Mouse (Mus musculus) forebrain, embryonic 11.5 days (tissue): Measurements from ENCODE around the gene Nkapl. TPM values are rescaled to one million over a fixed set of nuclear protein-coding genes. Genes with fewer than 3 reads are reported as not detected.
"Not testable (repeated sequence)": the region's sequence is repeated elsewhere in the genome, so short reads cannot be mapped to it uniquely, and the experiment has no call there.

Experiments
- ATAC-seq: fragments of 200-750 bp; cut with Nextera tagmentation; replicated peaks from 2 replicates; pipeline ENCODE4 v1.8.0; 2017; ENCODE audit warnings: moderate TSS enrichment; ENCODE audit not compliant: low FRiP score
- DNase-seq: peaks from one replicate; pipeline ENCODE4 v3.0.0-alpha.2; 2017; ENCODE audit warnings: low spot score
- H3K27ac ChIP-seq: fragments of 300-500 bp; sonication (generic); 2 replicates; pipeline ENCODE4 v1.5.1; 2014; ENCODE audit warnings: low read depth, low read length
- H3K27me3 ChIP-seq: fragments of 300-500 bp; sonication (generic); 2 replicates; pipeline ENCODE4 v1.6.1; 2014; ENCODE audit warnings: mild to moderate bottlenecking, low read length, mixed read lengths; ENCODE audit not compliant: control insufficient read depth, insufficient read depth
- H3K36me3 ChIP-seq: fragments of 300-500 bp; sonication (generic); 2 replicates; pipeline ENCODE4 v1.6.1; 2014; ENCODE audit warnings: mild to moderate bottlenecking, low read length, moderate library complexity, mixed read lengths; ENCODE audit not compliant: control insufficient read depth, insufficient read depth
- H3K4me1 ChIP-seq: fragments of 300-500 bp; sonication (generic); replicated peaks from 2 replicates; pipeline ENCODE4 v1.6.1; 2014; ENCODE audit warnings: low read length, mixed read lengths; ENCODE audit not compliant: control insufficient read depth, insufficient read depth
- H3K4me2 ChIP-seq: fragments of 300-500 bp; sonication (generic); 2 replicates; pipeline ENCODE4 v1.6.1; 2014; ENCODE audit warnings: low read depth, mild to moderate bottlenecking, low read length, moderate library complexity, mixed read lengths; ENCODE audit not compliant: severe bottlenecking
- H3K4me3 ChIP-seq: fragments of 300-500 bp; sonication (generic); 2 replicates; pipeline ENCODE4 v1.5.1; 2014; ENCODE audit warnings: low read depth, low read length
- H3K9ac ChIP-seq: fragments of 300-500 bp; sonication (generic); 2 replicates; pipeline ENCODE4 v1.6.1; 2014; ENCODE audit warnings: low read length
- H3K9me3 ChIP-seq: fragments of 300-500 bp; sonication (generic); 2 replicates; pipeline ENCODE4 v1.6.1; 2016; ENCODE audit warnings: low read length, mixed read lengths; ENCODE audit not compliant: control insufficient read depth
- WGBS: fragments of 180-500 bp; shearing (Covaris S2); extraction: QIAGEN DNeasy Blood & Tissue Kit; methylation state at CpG from one replicate; pipeline ENCODE4 v1.1.7; 2014; 5-methylcytosine and 5-hydroxymethylcytosine counted together
- polyA plus RNA-seq: library from polyadenylated mRNA; unstranded; fragments of >200 nt; fragmentation: Nextera tagmentation; extraction: Ambion mirVana; gene quantifications from 2 replicates; pipeline ENCODE4 v1.2.1, GENCODE M21; 2014

The Nkapl gene
- polyA plus RNA-seq, 1 experiment from 2014 or later: 2.7 TPM

DNA sequence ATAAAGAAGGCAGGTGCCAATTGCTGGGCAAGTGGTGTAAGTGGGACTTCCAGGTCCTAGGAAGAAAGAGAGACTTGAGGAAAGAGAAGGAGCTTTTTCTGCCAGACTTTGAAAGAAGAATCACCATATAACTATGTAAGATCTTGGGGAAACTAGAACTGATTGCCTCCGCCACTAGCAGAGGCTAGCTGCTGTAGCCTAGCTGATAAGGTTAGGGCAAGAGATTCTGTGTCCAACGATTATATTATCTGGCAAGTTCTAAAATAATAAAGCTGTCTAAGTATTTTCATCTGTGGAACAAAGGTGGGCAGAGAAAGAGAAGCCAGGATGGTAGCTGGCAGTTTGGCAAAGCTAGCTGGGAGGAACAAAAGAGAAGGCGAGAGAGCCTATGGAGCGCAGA is 4.1 kb upstream of the Nkapl start:
- H3K4me3 ChIP-seq: no peak overlapping the region
- DNase-seq: no peak
- no peak overlapping the region for H3K9ac ChIP-seq
- peaks cover 3% of the 10 kb centered on the region; the same call in 1 of the 2 replicates for H3K27me3 ChIP-seq
- ATAC-seq: no peak
- H3K27ac ChIP-seq: no peak overlapping the region
- no peaks in the 10 kb centered on the region for H3K9me3 ChIP-seq
- 20% methylated on average over 4 of the region's 4 CpGs for WGBS
- H3K4me1 ChIP-seq: no peaks in the 10 kb centered on the region
- no peak overlapping the region for H3K4me2 ChIP-seq
- H3K36me3 ChIP-seq: no peaks in the 10 kb centered on the region

DNA sequence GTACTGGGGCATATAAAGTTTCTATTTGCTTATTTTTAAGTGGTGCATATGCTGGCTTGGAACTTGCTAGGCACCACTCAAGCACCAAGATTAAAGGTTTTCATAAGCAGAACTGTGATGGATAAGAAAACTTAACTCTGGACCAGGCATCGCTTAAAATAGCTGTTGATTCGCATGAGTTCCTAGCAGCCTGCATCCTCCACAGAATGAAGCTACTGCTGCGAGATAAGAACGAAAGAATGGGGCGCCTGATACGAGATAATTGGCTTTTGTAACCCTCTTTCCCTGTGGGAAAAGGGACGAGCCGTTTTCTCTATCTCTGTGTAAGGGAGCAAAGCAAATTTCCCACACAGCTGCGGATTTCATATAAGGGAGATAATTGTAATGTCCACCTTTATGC is 788 bp upstream of the Nkapl start:
- no peaks in the 10 kb centered on the region; the same call in 1 of the 2 replicates for H3K9me3 ChIP-seq
- H3K4me1 ChIP-seq: no peaks in the 10 kb centered on the region
- H3K9ac ChIP-seq: no peak overlapping the region
- DNase-seq: no peak
- H3K4me2 ChIP-seq: peak overlapping the region; percentile 83; the same call in 1 of the 2 replicates
- no peak for ATAC-seq
- 11% methylated on average over 9 of the region's 9 CpGs for WGBS
- no peaks in the 10 kb centered on the region for H3K36me3 ChIP-seq
- H3K4me3 ChIP-seq: no peak overlapping the region
- H3K27me3 ChIP-seq: peaks cover 3% of the 10 kb centered on the region; the same call in 1 of the 2 replicates
- no peak overlapping the region for H3K27ac ChIP-seq

DNA sequence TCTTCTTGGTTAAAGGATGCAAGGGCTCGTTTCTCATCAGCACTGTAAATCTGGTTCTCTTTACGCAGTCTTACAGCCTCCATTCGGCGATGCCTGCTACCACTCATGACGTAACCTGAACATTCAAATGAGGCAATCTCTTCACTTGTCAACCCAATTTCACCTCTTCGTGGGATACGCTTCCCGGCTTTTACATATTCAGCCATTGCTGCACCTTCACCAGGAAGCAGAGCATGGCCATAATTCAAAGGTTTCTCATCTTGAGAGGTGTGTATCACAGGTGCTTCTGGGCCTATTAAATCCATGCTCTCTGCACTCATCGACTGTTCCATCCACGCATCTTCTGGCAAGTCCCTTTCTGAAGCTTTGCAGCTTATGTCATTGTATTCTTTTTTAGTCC is 973 bp downstream of the Nkapl start:
- WGBS: 87% methylated on average over 10 of the region's 10 CpGs
- Histone ChIP-seq H3K9ac (no peak overlapping the region), H3K9me3 (no peaks in the 10 kb centered on the region; the same call in 1 of the 2 replicates), H3K27me3 (peaks cover 3% of the 10 kb centered on the region; the same call in 1 of the 2 replicates), H3K27ac (no peak overlapping the region), H3K4me2 (no peak overlapping the region), H3K36me3 (no peaks in the 10 kb centered on the region), H3K4me3 (no peak overlapping the region), H3K4me1 (no peaks in the 10 kb centered on the region)
- ATAC-seq: no peak
- no peak for DNase-seq

GRCm38 (mm10) chr13:21462516-21462915 is 5.8 kb downstream of the Nkapl start:
- 61% methylated on average over 9 of the region's 9 CpGs for WGBS
- H3K27ac ChIP-seq, DNase-seq, ATAC-seq, H3K36me3 ChIP-seq, H3K27me3 ChIP-seq, H3K4me3 ChIP-seq, H3K9ac ChIP-seq, H3K4me2 ChIP-seq, H3K9me3 ChIP-seq, H3K4me1 ChIP-seq: not testable (repeated sequence)

DNA sequence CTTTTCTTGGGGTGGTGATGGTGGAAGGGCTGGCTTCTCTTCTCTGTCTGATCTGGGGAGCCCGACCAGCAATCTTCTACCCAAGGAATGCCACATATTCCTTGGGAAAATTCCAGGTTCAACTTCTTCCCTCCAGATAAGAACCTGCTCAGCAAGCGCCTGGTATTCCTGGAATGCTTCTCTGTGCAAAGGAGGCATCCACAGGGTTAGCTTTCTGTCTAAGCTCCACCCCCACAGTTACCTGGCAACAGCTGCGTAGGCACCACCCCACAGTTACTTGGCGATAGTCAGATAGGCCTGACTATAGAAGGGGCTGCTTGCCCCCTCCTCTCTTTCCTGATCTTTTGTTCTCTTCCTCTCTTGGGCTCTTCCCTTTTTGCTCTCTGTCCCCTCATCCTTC is 12.0 kb downstream of the Nkapl start:
- no peak overlapping the region for H3K4me3 ChIP-seq
- peaks cover 4% of the 10 kb centered on the region; the same call in 1 of the 2 replicates for H3K4me1 ChIP-seq
- WGBS: 13% methylated on average over 4 of the region's 4 CpGs
- no peaks in the 10 kb centered on the region for H3K9me3 ChIP-seq
- no peak overlapping the region for H3K27ac ChIP-seq
- no peaks in the 10 kb centered on the region for H3K36me3 ChIP-seq
- no peaks in the 10 kb centered on the region for H3K27me3 ChIP-seq
- DNase-seq (no peak), ATAC-seq (no peak)
- H3K4me2 ChIP-seq: no peak overlapping the region
- H3K9ac ChIP-seq: no peak overlapping the region

DNA sequence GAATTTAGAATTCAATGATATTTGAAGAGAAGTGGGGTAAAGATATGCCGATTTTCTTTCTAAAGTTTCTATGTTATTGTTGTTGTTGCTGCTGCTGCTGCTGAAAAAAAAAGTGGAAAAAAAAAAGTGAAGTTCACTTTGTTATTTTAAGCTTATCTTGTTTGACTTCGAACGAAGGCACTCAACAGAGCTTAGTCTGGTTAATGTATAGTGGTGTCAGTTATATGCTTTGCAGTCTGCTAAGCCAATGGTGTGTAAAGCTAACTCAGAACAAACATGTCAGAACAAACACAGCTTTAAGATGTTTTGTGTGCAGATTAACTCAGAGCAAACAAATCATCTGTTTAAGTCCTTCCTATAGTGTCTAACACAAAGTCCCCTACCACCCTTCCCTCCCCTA is 14.2 kb downstream of the Nkapl start:
- H3K9me3 ChIP-seq: no peaks in the 10 kb centered on the region
- peaks cover 4% of the 10 kb centered on the region; the same call in 1 of the 2 replicates for H3K4me1 ChIP-seq
- DNase-seq: no peak
- 90% methylated on average over 3 of the region's 3 CpGs for WGBS
- no peaks in the 10 kb centered on the region for H3K27me3 ChIP-seq
- no peaks in the 10 kb centered on the region for H3K36me3 ChIP-seq
- no peak overlapping the region for H3K9ac ChIP-seq
- no peak for ATAC-seq
- no peak overlapping the region for H3K27ac ChIP-seq
- H3K4me2 ChIP-seq: no peak overlapping the region
- no peak overlapping the region for H3K4me3 ChIP-seq

DNA sequence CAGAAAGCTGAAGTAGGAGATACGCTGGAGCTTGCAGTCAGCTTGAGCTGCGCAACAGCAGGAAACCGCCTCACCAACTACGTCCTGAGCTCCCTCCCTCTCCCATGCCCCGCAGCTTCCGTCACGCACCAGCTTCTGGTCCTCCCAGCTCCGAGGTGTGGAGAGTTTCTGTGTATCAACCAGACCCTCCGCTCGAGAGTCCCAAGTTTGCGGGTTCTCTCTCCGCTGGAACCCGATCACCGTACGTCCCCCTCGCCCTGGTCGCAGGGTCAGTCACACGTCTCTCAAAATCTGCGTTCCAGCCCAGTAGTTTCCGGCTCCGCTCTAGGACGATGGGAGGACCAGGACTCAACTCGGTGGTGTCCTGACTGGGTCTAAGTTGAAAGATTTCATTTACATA is 14.9 kb downstream of the Nkapl start, which contains the start of gene Zscan26:
TSS of gene Zscan26 (minus strand) at position 282 of the 400 bp plus-strand sequence.
- H3K4me1 ChIP-seq: peaks cover 4% of the 10 kb centered on the region; the same call in 1 of the 2 replicates
- H3K36me3 ChIP-seq: no peaks in the 10 kb centered on the region
- peak within 1 kb of the TSS; percentile 74 for H3K4me2 ChIP-seq
- DNase-seq: peak; percentile 91
- H3K27me3 ChIP-seq: no peaks in the 10 kb centered on the region
- WGBS: under 1% methylated on average over 23 of the region's 23 CpGs
- H3K9me3 ChIP-seq: no peaks in the 10 kb centered on the region
- peak; percentile 92 for ATAC-seq
- peak within 1 kb of the TSS; percentile 53 for H3K4me3 ChIP-seq
- peak within 1 kb of the TSS; percentile 66 for H3K9ac ChIP-seq
- H3K27ac ChIP-seq: no peak within 1 kb of the TSS

DNA sequence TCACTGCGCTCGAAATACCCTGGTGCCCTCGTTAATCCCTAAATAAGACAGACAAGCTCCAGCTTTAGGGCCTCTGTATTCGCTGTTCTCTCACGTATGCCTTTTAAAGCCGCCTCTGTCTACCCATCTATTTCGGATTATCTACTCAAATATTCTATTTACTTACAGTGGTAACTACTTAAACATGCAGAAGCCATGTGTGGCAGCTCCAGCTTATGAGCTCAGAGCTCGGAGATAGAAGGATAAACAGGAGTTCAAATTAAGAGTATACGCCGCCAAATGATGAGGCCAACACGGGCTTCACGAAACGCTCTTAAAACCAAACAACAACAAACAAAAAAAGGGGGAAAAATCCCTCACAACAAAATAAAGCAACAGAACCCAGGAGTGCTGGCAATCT is 15.3 kb downstream of the Nkapl start:
- H3K27ac ChIP-seq: no peak overlapping the region
- no peaks in the 10 kb centered on the region for H3K27me3 ChIP-seq
- peak overlapping the region; percentile 66 for H3K9ac ChIP-seq
- H3K4me2 ChIP-seq: peak overlapping the region; percentile 74
- ATAC-seq (0 out of 2 replicates have a peak, but pooled peaks have one; percentile 19), DNase-seq (no peak)
- H3K4me3 ChIP-seq: peak overlapping the region; percentile 53
- peaks cover 4% of the 10 kb centered on the region; the same call in 1 of the 2 replicates for H3K4me1 ChIP-seq
- no peaks in the 10 kb centered on the region; the same call in 1 of the 2 replicates for H3K36me3 ChIP-seq
- 1% methylated on average over 13 of the region's 13 CpGs for WGBS
- no peaks in the 10 kb centered on the region for H3K9me3 ChIP-seq
